Mouse (Mus musculus): ENCODE measurements at regions not wholly inside any gene's neighbourhood (a gene's known extent, or its start where the extent isn't known, plus 50 kb on each side); places are given as distances from the start of the nearest gene placed in this dataset.
A peak's percentile ranks its signal among the peaks of the same experiment; 100 is the strongest.

- DNase-seq (ENCODE audit: low read depth, low spot score), result no peak
Observed at GRCm38 (mm10) chr1:61265706-61266127, 288.0 kb downstream of the Icos start.

GRCm38 (mm10) chr1:61273843-61274242 lies 296.1 kb downstream of the Icos start:
- no peak for DNase-seq (ENCODE audit: low read depth, low spot score)

- no peak for DNase-seq (ENCODE audit: low read depth, low spot score)
Observed at GRCm38 (mm10) chr1:61274244-61274643, 296.5 kb downstream of the Icos start.

GRCm38 (mm10) chr1:61277170-61277710 lies 299.5 kb downstream of the Icos start:
- no peak for DNase-seq (ENCODE audit: low read depth, low spot score)

GRCm38 (mm10) chr1:61288185-61288584 lies 310.5 kb downstream of the Icos start:
- DNase-seq (ENCODE audit: low read depth, low spot score), result no peak

GRCm38 (mm10) chr1:61288946-61289345 lies 311.2 kb downstream of the Icos start:
- no peak for DNase-seq (ENCODE audit: low read depth, low spot score)

GRCm38 (mm10) chr1:61289552-61289951 lies 311.8 kb downstream of the Icos start:
- no peak for DNase-seq (ENCODE audit: low read depth, low spot score)

GRCm38 (mm10) chr1:61293106-61293505 lies 315.4 kb downstream of the Icos start:
- DNase-seq (ENCODE audit: low read depth, low spot score), result no peak

- no peak for DNase-seq (ENCODE audit: low read depth, low spot score)
Observed at GRCm38 (mm10) chr1:61295219-61295618, 317.5 kb downstream of the Icos start.

GRCm38 (mm10) chr1:61296831-61297230 lies 319.1 kb downstream of the Icos start:
- DNase-seq (ENCODE audit: low read depth, low spot score), result no peak

GRCm38 (mm10) chr1:61297361-61297760 lies 319.6 kb downstream of the Icos start:
- DNase-seq (ENCODE audit: low read depth, low spot score), result no peak

- DNase-seq (ENCODE audit: low read depth, low spot score), result peak; percentile 71
Observed at GRCm38 (mm10) chr1:61298064-61298463, 320.3 kb downstream of the Icos start.

- DNase-seq (ENCODE audit: low read depth, low spot score), result no peak
Observed at GRCm38 (mm10) chr1:61298779-61299178, 321.1 kb downstream of the Icos start.

GRCm38 (mm10) chr1:61300491-61300890 lies 322.8 kb downstream of the Icos start:
- DNase-seq (ENCODE audit: low read depth, low spot score), result no peak

- no peak for DNase-seq (ENCODE audit: low read depth, low spot score)
Observed at GRCm38 (mm10) chr1:61301041-61302030, 323.6 kb downstream of the Icos start.

GRCm38 (mm10) chr1:61302570-61303071 lies 324.9 kb downstream of the Icos start:
- no peak for DNase-seq (ENCODE audit: low read depth, low spot score)

- no peak for DNase-seq (ENCODE audit: low read depth, low spot score)
Observed at GRCm38 (mm10) chr1:61306296-61306695, 328.6 kb downstream of the Icos start.

- no peak for DNase-seq (ENCODE audit: low read depth, low spot score)
Observed at GRCm38 (mm10) chr1:61309563-61309962, 329.1 kb upstream of the Pard3b start.

- DNase-seq (ENCODE audit: low read depth, low spot score), result no peak
Observed at GRCm38 (mm10) chr1:61310063-61310760, 328.4 kb upstream of the Pard3b start.

- DNase-seq (ENCODE audit: low read depth, low spot score), result no peak
Observed at GRCm38 (mm10) chr1:61310761-61311090, 327.9 kb upstream of the Pard3b start.

- DNase-seq (ENCODE audit: low read depth, low spot score), result no peak
Observed at GRCm38 (mm10) chr1:61313196-61313595, 325.4 kb upstream of the Pard3b start.

GRCm38 (mm10) chr1:61316261-61316660 lies 322.4 kb upstream of the Pard3b start:
- no peak for DNase-seq (ENCODE audit: low read depth, low spot score)
